Mouse (Mus musculus): ENCODE results near the gene Tesc. TPM values are rescaled to one million over a fixed set of nuclear protein-coding genes. Genes with fewer than 3 reads are reported as not detected.
A peak's percentile ranks its signal among the peaks of the same experiment; 100 is the strongest.

The Tesc gene
- total RNA-seq, 2 experiments from 2014 or later = 92.6 to 94.2 TPM

DNA sequence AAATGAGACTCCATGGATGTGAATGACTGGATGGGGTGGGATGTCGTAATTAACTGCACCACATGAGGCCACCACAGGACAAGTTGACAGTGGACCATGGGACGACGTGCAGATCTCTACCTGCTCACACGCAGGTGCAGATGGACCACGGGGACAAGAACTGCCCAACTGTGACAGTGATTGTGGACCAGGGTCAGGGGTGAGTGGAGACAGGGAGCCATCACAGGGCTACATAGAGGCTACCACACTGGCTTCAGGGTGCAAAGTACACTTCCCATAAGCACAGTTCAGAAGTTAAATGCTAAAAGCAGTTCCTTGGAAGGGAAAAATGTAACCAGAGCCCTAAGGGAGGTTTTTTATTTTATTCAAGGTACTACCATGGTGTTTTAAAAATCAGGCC is 44.2 kb downstream of the Tesc start:
- DNase-seq (ENCODE audit: low spot score in 2 of 2) = no peak

DNA sequence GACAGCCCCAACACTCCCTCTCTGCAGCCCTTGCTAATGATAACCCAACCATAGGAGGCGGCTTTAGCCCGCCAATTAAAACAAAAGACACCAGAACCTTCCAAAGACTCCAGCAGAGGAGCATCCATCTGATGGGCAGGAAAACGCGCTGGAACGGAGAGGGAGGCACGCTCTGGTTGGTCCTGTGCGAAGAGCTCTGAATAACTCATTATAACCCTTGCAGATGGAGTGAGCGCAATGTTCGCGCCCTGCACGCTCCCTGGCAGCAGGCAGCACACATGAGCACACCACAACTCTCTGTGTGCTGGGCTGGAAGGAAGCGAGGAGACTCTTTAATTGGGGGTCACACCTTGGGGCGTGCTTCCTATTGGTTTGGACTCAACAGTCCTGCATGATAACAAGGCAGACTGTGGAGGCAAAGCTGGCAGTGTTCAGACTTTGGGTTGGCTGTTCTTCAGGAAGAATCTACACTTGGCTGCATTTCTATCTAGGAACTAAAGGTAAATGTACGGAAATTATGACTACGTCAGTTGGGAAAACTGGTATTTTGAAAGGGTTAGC is 45.8 kb downstream of the Tesc start:
- no peak for DNase-seq (ENCODE audit: low spot score in 2 of 2)

DNA sequence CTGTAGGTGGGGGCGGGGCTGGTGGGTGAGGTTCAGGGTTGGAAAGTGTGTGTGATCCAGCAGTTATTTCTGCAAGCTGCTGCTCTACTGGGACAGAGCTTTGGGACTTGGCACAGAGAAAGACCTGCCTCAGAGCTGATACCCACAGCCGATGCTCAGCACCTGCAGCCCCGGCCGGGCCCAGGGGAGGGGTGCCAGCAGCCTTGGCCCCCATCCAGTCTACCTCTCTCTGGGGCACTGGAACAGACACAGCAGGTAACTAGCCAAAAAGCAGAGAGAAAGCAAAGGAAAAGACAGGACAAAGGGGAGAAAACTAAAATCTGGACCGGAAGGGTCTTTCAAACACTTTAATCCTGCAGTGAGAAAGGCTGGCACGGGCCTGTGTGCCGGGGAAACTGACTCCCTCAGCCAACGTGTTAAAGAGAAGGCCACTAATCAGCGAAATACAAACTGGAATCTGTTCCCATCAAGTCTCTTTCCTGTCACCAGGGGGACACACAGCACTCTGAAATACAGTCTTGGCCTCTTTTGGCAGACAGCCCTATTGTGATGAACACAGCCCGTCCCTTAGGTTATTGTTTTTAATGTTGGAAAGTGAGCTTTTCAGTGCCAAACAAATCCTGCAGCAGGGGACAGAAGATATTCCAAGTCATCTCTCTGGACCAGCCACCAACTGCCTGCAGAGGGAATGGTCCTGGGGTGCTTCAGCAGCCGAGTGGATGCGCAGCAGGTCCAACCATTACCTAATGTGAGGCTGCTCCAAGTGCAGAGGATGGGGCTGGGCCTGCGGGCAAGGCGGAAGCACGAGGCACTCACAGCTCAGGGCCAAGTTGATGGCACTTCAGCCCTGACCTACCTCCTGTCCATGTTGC is 49.4 kb downstream of the Tesc start:
- no peak for DNase-seq (ENCODE audit: low spot score in 2 of 2)

DNA sequence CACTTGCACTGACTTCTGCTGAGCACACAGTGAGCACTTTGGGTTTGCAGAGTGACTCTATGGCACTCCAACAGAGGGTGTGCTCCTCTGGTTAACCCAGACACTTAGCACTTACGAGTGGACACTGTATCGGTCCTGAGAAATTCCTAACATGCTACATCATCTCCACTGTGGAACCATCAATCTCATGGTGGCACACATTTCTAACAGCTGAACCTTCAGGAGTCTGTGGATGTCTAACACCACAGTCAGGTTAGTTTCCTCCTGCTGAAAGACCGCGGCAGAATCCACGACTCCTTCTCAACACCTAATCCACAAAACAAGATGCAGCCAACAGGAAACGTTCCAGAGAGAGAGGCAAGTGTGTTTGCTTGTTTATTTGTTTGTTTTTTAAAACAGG is 51.0 kb downstream of the Tesc start:
- DNase-seq (ENCODE audit: low spot score in 2 of 2) = no peak

DNA sequence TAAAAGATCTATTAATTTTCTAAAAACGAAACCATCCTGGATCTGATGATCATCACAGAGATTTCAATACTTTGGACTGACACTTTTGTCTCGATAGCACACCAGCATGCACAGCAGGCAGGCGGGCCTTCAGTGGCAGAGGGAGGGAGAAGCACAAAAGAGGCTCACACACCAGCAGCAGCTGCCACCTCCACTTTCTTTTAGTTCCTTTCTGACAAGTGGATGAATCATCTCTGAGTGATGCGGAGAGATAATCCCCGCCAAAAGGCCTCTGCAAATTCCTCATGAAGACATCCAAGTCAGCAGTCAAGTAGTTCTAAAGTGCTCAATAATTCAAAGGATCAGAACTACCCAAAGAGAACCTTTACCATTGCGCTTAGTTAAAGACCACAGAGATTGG is 51.8 kb downstream of the Tesc start:
- DNase-seq (ENCODE audit: low spot score in 2 of 2) = no peak

DNA sequence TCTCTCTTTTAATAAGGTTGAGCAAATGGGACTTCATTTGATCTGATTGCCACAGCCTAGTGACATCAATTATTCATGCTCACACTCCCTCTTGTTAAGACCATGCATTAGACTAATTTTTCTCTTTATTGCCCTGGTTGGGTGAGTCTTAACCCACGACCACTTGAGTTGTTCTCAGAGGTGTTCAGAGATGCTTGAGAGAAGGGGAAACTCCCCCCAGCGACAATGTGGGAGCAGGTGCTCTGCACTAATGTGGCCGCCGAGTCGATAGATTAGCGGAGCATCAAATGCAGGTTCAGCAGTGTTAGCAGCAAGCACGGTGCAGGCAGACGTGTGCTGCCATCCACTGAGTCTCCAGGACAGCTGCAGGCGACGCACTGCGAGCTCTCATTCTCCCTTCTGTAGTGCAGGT is 52.3 kb downstream of the Tesc start:
- DNase-seq (ENCODE audit: low spot score in 2 of 2) = no peak

DNA sequence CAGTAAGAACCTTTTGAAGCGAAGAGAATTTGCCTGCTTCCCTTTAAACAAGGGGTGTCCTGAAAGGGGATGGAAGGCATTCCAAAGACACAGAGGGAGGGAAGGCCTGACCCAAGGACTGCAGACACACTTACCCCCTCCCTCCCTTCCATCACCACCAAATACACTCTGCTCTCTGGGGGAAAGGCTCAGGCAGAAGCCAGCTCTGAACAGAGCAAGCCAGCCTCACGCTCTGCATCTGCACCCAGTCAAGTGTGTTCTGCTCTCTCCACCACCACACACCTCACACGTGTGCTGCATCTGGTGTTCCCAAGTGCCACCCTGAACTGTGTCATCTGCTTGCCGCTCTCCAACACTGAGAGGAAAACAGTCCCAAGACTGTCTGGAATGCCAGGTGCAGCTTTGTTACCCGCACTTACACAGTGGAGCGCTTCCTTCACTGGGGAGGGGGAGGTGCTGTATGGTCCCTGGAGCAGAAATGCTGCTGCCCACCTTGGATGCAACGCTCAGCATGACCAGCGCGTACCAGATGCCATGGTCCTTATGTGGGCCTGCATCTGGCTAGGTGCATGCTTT is 53.9 kb downstream of the Tesc start:
- DNase-seq (ENCODE audit: low spot score in 2 of 2) = no peak

DNA sequence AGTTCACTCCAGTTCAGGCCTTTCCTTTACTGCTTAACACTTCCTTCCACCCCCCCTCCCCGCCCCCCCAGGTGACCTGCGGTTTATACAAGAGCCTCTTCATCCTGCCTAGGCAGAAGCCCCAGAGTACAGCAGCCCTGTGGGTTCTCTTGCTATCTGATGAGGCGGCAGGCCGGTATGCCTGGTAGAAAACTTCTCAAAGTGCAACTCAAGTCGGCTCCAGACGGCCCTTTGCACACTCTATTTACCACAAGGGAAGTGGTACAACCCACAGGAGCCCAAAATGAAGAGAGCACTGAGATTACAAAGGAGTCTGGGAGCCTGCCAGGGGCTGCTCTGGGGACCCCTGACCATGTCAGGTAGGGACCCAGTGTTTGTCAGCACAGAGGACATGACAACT is 54.5 kb downstream of the Tesc start:
- DNase-seq (ENCODE audit: low spot score in 2 of 2) = no peak

DNA sequence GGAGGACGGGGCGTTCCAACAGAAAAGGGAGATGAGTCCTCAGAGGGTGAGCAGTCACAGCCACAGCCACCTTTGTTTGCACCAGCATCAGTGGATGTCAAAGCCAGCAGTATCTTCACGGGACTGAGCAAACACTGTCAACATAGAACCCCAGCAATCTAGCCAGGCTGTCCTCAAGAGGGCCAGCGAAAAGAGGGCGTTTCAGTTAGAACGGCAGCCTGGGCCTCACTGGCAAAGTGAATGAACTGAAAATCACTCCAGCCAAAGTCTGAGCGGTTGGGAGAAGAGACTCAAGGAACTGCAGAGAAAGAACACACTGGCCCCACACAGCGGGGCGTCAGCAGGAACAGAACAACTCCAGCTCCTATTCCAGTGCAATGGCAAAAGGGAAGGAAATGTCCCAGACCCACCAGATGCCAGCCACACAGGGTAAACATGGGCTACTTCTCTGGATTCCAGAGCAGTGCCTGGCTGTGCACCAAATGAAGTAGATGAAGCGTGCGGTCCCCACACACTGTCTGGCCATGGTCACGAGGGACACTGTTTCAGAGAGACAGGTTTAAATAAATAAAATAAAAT is 55.6 kb downstream of the Tesc start:
- peak in 1 of 2 experiments; percentile 62 for DNase-seq (ENCODE audit: low spot score in 2 of 2)

DNA sequence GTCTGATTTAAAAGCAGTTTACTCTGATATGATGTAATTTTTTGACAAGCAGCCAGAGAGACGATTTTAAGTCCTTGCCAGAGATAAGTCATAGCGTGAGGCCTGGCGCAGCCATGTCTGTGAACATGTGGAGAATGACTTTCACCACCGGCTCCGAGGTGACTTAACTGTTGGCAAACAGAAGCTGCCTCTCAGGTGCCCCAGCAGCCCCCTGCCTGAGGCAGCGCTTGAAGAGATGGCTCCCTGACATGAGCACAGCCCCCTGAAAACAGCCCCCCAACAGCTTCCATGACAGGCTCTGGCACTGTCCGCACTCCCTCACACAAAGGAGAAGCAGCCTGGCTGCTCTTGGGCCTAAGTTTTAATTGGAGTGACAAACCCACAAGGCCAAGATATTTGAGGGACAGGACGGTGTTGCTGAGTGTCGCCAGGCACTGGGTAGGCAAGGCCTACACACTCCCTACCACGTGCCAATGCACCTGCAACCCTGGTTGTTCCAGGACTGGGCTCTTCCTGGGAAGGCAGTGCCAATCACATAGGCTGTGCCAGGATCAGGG is 56.7 kb downstream of the Tesc start:
- no peak for DNase-seq (ENCODE audit: low spot score in 2 of 2)

DNA sequence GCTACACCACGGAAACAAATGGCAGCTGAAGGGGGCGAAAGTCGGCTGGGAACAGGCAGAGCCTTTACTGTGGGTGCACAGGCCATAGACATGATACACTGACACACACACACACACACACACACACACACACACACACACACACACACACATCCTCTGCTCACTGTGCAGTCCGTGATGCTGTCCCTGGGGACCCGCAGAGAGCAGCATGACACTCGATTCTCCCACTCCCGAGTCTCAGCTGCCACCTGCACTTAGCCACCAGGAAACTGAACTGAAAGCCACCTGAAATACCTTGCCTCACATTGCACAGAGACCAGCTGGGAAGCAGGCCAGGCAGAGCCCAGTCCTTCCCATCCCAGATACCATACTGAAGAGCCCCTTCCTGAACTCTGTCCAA is 57.8 kb downstream of the Tesc start:
- DNase-seq (ENCODE audit: low spot score in 2 of 2) = no peak

DNA sequence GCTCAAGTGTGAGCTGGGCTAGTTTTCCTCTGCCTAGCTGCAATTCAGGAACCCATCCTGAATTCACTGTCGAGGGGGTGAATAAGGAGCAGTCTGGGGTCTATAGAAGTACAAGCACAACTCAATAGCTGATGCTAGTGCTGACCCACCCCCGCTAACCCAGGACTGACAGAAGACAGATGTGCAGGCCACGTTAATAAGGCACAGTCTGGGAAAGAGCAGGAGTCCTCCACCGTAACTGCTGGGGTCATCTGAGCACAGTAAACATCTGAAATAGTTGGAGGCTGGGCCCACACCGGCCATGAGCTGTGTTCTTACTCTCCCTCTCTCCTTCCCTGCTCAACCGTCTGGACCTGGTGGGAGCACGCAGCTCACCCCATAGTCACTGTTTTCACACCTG is 59.4 kb downstream of the Tesc start:
- DNase-seq (ENCODE audit: low spot score in 2 of 2) = no peak

DNA sequence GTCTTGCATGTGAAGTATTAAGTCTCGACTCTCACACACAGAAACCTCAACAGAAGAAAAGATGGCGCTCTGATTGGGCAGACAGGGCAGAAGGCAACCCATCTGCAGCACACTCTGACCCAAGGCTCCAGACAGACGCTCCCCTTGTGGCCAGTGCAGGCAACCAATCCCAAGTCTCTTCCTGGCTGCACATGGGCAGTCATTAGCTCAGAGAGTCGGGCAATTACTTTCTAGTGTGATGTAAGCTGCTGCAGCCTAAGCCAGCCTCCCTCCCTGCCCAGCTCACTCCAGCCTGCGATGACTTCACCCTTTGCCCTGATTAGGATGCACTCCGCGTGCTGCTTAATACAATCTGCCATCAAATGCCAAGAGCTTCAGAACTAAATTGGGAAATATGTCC is 61.6 kb downstream of the Tesc start:
- no peak for DNase-seq (ENCODE audit: low spot score in 2 of 2)

DNA sequence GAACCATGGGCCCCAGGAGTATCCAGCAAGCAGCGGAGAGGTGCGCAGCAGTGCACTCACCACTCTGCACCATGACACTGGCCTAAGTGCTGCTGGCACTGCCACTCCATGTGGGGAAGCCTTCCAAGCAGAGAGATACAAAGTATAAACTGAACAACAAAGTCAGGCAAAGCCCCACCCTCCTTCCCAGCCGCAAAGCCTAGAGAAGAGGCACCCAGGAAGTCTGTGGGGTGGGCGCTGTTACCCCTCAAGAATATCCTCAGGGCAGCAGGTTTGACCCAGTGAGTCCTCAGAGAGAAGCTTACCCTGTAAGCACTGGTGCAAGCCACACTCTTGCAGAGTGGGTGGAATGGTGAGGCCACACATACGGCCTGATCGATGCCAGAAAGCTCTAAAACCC is 62.6 kb downstream of the Tesc start:
- DNase-seq (ENCODE audit: low spot score in 2 of 2) = no peak

DNA sequence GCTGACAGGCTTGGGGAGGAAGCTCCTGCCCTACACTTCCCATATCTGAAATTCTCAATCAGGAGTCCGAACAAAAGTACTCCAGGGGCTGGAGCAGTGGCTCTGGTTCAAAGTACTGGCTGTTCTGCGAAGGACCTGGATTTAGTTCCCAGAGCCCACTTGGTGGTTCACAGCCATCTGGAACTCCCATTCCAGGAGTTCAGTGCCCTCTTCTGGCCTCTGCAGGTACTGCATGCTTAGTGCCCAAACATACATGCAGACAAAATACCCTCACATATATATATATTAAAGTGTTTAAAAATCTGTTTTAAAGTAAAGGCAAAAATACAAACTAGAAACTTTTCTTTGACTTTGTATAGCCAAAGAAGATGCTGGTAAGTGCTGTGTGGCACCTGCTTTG is 63.3 kb downstream of the Tesc start:
- DNase-seq (ENCODE audit: low spot score in 2 of 2) = no peak

DNA sequence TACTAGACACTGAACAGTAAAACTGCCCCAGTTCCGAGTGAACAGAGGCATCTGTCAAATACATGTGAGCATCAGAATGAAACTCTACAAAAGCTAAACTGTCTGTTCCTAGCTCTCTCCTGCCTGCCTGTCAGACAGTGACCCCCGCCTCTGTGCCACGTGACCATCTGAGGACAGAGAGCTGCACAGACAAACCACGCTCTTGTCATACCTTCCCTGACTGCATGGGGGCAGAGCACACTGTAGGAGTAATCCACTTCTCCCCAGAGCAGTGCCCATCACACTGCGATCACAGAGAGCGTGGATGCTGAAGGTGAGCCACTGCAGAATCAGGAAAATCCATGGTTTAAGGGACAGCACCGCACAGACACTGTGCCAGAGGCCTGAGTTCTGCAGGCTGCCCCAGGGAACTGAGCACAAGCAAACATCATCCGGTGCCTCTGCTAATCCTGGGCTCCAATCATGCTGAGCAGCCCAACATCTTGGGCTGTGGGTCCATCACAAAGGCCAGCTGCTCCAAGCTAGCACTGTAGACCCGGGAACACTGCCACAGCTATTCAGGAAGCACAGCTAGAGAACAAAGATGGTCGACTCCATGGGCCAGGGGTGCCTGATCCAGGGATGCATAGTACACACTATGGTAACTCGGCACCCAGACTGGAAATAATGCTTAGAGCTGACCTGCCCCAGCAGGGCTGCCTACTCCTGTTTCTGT is 65.9 kb downstream of the Tesc start:
- no peak for DNase-seq (ENCODE audit: low spot score in 2 of 2)

DNA sequence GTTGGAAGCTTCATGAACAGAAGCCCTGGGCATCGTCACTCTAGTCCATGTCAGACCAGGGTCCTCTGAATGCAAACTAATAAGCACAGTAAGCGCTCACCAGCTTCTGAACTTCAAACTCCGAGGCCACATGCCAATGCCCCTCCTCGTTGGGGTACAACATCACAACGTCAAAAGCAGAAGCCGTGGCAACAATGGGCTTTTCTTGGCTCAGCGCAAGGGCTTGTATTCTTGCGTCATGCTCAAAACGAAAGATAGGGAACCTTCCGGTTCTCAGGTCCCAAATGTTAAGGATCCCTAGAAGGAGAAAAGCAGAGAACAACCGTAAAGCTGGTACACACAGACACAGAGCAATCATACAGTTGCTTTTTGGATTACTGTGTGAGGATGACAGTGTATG is 67.9 kb downstream of the Tesc start:
- no peak for DNase-seq (ENCODE audit: low spot score in 2 of 2)

DNA sequence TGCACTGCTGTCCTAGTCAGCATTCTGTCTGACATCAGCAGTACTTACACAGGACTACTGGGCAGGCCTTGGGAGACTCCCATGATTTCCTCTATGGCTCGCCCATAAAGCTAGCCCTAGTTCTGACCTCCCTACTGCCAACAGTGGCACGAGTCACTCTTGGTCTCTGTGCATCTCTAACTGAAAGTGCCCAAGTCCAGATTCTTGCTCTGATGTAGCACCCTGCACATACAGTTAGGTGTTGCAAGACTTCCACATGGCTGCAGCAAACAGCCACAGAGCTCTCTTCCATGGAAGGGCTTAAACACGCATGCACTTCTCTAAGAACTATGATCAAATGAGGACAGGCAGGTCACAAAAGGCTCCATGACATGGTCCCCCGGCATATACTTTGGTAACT is 68.3 kb downstream of the Tesc start:
- DNase-seq (ENCODE audit: low spot score in 2 of 2) = no peak

DNA sequence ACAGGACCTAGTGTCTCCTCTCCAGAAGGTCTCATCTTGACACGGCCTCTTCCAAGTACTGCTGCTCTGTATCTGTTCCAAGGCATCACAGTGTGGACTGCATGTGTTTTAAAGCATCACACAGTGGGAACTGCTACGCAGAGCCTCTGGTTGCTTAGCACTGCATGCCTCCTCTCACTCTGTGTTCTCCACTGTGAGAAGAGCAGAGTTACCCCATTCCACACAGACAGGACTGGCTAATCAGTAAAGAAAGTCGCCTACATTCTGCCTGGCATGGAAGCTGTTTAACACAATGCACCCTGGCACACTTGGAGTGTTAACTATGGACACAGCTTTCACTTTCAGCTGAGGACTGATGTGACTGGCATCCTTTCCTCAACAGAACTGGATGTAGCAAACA is 68.8 kb downstream of the Tesc start:
- DNase-seq (ENCODE audit: low spot score in 2 of 2) = no peak

DNA sequence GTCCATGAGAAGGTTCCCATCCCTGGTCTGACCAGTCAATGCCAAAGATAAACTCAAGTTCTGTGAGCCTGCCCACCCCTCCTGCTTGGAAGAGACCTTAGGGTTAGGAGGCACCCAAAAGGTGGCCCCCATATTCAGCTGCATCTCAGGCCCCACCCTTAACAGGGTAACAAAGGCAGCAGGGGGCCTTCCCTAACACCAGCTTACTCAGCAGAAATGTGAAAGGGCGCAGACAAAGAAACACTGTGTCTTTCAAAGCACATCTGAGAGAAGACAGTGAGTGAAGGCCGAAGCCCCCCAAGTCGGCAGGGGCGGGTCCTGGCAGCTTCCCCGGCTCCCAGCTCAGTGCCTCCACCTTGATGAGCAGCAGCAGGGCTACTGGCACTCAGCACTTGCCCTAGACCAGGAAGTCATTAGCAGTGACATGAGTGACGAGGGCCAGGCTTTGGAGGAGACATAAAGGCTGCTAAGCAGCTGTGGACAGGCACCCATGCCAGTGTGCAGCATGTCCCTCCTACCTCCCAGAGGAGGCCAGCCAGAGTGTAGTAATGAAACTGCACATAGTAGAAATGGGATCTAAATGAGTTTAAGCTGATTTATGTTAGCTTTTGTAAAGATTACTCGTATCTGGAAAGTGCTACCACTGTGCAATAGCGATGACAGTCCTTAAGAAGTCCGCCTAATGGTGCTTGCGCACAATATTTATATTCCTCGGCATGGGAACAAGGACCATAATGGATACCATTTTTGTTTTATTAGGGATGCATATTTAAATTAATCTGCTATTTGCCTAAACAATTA is 71.7 kb downstream of the Tesc start:
- DNase-seq (ENCODE audit: low spot score in 2 of 2) = no peak
